Mouse (Mus musculus) CD4-positive, CD25-positive, alpha-beta regulatory T cell, adult 2 months (primary cell): ENCODE measurements around the gene Parpbp.

Source experiments
- DNase-seq: peaks from one replicate; pipeline ENCODE4 v3.0.0-alpha.2; 2012; ENCODE audit warnings: low read depth, low spot score

Gene Parpbp

DNA sequence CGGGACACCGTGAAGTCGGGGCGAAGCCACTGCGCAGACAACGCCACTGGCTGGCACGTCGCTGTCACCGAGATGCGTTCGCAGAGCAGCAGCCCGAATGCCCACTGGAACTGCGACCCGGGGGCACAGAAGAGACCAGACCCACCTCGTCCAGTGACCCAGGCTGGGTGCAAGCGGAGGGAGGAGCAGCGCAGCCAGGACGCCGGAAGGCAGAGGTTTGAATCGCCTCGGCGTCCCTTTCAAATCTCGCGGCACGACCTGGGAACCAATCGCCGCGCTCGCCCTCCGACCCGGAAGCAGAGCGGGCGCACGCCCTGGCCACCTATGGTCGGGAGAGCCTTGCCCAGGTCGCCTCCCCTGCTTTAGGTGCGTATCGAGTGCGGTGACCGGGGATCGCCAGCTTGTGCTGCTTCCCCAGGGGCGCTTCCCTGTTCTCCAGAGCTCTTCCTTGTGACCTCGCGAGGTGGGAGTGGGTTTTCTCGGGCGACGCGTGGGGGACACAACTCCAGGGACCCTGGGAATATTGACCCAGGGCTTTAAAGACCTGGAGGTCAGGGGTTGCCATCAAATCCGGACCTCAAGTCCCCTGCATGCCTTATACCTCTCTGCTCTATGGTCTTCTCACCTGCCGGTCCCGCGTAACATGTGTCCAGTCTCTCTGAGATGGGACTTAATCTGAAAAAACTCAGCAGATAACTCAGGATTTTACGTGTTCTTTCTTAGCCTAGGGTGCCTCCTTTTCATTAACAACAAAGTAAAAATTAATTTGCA lies at the start of gene Parpbp, which contains the start of gene Nup37:
Gene Parpbp, minus strand, starts transcription at position 235 of the 771 bp plus-strand sequence.
Gene Nup37, plus strand, starts transcription at position 286 of the 771 bp plus-strand sequence.
- peak; percentile 92 for DNase-seq

DNA sequence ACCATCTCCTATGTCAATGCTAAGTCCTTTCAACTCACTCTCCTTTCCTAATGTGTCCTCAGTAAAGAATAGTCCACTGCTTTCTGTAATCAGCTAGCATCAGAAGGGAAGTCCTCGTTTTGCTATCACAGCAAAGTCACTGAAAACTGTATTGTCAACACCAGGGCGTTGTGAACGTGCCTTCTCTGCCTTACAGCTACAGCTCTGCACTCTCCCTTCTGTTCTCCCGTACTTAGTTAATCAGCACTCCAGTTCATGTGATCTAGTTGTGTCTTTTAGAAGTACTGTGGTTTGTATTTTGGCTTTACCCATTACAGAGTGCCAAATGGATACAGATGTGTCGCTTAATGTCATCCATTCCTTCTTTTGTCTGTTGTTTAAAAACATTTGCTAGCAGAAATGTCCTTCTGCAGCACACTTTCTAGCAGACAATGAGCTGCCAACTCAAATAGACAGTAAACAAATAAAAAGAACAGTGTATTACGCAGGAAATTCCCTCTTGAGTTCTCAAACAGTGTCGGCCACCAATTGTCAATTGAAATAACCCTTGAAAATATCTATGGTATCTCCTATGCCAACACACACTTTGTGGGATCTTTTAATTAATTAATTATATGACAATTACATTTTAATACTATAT lies 20.8 kb upstream of the Parpbp start:
- DNase-seq: no peak

DNA sequence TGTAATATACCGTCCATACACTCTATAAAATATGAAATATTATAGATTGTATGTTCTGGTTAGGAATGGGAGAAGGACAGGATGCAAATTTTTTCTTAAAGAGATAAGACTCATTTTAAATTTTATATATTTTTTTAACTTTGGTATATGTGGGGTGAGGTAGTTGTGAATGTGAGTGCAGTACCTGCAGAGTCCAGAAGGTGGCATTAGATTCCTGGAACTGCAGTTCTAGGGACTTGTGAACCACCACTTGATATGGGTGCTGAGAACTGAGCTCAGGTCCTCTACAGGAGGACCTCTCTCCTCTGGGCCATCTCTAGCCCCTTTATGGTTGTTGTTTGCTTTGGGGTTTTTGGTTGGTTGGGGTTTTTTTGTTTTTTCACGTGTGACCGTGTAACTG lies 19.4 kb upstream of the Parpbp start:
- DNase-seq: peak; percentile 51

DNA sequence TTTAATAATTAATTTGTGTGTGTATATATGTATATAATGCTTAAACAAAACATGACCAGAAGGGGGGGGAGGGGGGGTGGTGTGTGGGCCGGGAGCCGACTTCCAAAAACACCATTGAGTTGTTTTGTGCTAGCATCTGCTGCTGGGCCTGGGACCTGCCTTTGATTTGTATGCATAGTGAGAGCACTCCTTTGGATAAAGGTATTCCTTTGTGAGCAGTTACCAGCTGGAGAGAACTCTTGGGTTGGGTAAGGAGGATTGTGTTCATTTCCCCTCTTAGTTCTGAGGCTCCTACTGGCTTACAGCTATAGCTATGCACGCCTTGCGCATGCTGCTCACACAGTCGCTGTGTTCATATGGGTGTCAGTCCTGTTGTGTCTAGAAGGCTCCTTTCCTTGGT lies 15.9 kb upstream of the Parpbp start:
- no peak for DNase-seq

DNA sequence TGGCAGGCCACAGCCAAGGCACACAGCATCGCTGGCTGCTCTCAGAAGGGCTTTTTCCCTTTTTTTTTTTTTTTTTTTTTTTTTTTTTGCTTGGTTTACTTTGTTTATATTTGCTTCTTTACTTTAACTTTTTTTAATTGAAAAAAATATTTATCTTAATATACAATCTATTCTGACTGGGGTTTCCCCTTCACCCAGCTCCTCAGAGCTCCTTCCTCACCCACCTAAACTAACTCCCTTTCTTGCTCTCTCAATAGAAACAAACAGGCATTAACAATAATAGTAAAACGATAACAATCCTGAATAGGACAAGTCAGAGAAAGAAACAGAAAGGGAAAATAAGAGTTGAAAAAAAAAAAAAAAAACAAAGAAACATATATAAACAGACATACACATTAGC lies 15.4 kb upstream of the Parpbp start:
- DNase-seq: no peak

DNA sequence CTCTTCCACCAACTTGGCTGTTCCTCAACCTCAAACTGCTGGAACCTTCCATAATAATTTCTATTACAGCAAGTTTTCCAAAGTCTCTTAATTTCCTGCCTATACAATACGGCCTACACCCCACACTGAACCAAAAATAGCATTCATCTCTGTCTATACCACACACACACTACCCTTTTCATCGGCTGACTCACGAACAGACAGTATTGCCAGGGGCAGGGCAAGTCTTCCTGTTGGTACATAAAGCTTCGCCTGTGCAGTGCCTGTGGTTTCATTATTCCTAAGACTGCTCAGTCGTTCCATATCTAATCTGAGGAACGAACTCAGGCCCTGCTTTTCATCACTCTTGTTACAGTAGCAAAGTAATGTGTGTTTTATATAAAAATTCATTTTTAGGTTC lies 4.9 kb upstream of the Parpbp start:
- no peak for DNase-seq

DNA sequence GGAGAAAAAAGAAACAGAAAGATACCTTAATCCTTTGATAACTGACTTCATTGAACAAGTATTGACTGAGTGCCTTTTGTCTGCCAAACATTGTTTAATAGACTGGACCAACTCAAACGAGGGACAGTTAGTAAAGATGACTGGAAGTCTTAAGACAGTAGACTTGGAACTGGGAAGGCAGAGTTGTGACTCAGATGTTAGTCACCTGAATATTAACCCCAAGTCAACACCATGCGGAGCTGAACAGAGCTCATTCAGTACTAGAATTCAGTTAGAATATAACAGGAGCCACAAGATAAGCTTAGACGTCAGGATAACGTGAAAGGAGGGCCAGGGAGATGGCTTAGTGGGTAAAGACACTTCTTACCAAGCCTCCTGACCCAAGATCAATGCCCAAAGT lies 3.6 kb upstream of the Parpbp start:
- no peak for DNase-seq

DNA sequence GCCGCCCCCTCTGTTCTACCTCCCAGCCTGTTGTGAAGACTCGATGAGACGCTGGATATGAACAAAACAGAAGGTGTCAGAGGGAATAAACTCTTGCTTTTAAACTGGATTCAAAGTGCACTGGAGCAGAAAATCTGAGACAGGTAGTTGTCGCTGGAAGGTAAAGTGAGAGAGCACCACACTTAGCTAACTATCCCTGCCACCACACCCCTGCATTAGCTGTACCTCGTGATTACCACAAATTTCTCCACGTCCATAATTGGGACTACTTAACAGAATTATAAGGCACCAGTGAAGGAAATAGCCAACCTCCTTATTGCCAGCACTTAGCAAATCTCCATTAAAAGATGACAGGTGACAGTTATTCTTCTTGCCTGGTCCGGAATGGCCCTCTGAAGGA lies 554 bp downstream of the Parpbp start:
- DNase-seq: no peak

DNA sequence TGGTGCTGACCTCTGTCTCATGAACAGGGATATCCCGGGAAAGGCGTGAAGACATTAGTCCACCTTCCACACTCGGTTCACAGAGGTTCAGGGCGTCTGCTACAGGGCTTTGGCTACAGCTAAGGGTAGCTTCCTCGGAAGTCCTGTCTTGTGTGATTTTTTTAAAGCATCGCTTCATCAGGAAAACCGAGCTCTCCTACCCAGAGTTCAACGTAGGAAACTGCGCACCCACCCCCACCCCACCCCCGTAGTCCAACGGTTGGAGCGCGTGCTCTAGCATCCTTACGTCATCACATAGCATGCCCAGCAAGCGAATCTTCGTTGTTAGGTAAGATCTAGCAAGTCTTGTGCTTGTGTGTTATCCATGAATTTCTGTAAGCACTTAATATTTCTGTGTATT lies 11.1 kb downstream of the Parpbp start:
- no peak for DNase-seq

DNA sequence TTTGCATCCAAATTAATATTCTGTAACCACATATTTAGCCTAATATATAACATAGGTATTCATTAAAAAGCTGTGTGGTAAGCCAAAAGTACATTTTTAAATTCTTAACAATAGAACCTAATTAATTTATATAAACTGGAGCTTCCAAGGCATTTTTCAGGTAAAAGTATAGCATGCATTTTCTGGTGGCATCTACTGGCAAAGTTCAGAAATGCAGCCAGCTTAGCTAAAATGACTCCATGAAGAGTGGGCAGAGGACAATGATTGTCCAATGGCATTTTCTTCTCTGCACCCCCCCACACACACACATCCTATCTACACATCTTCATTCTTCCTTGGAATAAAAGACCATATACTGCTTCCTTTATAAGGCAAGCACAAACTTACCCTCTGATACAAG lies 27.0 kb downstream of the Parpbp start:
- no peak for DNase-seq

DNA sequence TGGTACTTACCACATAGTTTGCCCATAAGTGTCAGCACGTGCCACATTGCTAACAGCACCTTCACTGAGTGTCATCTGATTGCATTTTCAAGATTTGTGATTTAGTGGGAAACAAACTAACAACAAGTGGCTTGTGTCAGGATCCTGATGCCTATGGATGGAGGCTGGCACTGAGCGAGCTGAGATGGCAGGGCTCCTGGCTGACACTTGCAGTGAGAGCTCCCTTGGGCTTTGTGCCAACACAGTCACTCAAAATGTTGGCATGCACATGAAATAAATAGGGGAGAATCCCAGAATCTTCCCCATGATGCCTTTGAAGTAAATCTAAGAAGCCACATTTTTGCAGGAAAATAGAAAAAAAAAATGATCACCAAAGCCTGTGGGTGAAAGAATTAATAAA lies 33.5 kb downstream of the Parpbp start:
- no peak for DNase-seq

DNA sequence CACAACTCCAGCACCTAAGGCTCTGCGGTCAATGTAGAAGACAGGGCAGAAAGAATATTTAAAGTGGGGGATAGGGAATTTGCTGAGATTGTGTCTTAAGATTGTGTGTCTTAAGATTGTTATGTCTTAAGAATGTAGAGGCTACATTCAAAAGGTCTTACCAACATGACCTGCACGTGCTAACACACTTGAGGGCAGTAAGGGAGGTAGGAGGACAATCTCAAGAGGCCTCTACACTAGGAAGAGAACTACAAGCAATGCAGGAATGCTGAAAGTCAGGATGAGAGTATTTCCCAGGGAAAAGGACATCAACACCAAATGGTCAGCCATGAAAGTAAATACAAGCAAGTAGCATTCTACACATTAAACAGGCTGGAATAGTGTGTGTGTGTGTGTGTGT lies 40.6 kb downstream of the Parpbp start:
- DNase-seq: no peak

DNA sequence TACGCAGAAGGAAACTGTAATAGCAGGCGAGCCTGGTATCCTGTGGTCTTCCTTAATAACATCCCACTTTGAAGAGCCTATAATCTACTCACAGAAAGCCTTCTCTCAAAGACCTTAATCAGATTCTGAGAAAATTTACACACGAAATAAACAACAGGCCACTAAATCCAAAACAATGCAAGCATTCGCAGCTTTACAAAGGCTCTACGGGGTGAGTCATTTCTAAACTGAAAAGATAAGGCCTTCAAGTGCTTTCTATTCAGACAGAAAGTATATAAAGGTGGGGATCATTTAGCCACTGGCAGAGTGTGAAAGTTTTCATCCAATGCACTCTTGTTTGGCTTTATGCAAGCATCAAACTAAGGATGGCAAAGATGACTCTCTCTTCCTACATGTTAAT lies 56.0 kb downstream of the Parpbp start, which contains the start of gene Pmch:
Gene Pmch, plus strand, starts transcription at position 301 of the 400 bp plus-strand sequence.
- DNase-seq: no peak

DNA sequence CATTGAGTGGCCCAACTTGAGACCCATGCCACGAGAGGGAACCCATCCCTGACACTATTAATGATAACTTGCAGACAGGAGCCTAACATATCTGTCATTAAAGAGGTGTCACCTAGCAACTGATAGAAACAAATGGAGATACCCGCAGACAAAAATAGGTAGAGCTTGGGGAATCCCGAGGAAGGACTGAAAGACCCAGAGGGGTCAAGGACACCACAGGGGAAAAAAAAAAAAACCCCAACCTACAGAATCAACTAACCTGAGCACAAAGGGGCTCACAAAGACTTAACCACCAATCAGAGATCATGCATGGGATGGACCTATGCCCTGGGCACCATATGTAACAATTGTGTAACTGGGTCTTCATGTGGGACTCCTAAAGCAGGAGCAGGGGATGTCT lies 79.4 kb downstream of the Parpbp start:
- DNase-seq: no peak

DNA sequence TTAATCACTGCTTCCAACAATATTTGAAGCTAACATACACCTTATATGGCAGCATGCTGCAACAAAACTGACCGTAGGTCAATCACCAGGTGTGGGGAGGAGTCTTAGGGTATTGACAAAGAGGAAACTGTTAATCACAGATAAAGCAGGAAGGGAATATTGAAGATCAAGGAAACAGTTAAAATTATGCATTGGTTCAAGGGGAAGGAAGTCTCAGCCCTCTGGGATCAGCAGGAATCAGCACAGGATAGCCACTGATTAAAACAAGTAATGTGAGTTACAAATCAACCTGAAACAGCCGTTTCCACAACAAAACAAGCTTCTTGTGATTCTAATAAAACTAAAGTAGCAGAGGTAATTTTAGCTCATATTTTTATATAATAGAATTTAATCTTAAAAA lies 81.9 kb downstream of the Parpbp start:
- DNase-seq: no peak

DNA sequence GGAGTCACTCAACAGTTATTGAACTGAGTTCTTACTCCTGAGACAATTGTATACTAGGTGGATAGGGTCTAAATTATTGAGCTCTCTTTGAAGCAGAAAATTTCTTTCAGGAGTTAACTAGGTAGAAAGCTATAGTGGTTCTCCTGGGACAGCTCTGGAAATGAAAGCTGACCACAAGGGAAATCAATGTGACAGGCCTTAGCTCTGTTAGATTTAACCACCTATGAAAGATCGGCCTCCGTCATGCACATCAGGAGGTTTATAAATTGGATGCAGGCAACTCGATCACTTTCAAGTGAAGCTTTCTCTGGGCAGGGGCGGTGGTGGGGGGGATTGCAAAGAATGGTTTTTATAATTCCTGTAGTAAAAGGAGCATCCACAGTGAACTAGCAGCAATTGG lies 83.3 kb downstream of the Parpbp start:
- no peak for DNase-seq

DNA sequence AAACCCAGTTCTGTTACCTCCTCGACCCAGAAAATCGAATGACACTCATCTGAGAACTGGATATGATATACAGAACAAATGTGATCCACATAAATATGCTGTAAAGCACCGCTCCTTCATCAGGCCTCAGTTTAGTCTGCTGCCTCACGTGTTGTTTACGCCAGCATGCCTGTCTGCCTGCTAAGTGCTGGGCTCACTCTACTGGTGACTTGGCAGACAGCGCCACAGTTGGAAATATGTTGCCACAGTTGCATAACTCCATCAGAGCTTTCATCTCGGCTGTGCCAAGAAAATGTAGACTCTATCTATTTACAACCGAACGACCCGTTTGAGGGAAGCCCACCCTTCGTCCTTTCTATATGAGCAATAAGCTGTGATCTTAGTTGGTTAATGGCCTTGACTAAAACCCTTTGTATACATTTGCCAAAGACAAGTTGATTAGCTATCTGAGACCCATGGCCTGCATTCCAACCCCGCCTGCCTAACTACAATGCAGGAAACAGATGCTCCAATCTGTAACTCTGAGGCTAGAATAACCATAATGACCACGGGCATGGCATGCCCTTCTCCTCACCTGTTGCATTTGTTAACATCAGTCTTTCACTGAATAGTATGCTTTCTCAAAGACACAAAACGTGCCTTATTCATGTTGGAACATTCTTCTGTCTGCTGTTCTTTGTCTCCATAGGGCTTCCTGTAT lies 89.6 kb downstream of the Parpbp start:
- no peak for DNase-seq

DNA sequence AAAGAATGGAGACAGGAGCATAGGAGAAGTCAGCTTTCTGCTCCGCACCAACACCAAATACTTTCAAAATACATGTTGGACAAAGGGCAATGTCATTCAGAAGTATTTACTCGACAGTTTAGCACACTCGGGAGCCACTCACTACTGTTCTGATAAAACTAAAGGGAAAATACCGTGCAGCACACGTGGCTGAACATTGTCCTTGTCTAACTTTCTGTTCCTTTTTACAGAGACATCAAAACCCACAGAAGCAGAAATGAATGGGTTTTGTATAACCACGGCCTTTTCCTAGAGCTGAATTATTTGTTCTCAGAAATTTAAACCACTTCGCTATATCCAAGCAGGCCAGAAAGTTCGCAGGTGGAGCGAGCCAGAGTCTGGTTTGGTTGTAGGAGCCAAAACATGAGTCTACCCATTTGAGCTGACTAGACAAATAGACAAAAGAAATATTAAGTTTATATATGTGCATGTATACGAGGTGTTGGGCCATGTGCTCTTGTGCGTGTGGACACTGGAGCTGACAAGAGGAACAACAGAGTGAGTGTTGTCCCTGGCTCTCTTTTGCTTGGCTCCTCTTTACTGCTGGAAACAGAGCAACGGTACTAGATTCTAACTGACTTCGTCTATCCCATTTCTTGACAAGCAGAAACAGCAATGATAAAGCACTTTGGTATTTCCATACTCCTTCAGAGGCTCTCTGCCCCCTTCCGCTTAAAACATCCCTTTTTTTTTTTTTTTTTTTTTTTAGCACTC lies 92.3 kb downstream of the Parpbp start:
- DNase-seq: no peak

DNA sequence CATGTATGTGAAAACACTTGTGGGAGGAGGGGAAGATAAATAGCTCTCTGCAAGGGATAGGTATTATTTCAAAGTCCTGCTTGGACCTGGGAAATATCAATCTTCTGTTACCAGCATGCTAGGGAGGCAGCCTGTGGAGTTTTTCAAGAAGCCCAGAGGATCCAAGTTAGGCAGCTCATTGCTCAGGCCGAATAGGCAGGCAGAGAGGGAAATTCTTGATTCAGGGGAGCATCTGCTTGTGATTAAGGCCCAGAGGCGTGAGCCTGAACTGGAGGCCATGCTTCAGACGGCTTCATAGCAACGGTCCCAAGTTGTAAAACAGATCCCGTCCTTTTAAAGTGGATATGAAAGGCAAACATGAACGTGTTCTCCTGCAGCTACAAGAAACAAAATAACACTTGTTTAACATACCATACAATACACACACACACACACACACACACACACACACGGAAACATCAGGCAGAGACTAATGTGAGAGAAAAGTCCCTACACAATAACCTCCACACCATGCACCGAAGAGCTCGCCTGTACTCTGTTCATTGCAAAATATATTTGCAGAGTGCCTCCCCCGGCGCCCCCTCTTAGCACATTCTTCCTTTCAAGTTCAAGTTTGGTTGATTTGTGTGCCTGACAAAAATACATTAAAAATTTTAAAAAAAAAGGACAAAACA lies 100.5 kb downstream of the Parpbp start:
- no peak for DNase-seq

DNA sequence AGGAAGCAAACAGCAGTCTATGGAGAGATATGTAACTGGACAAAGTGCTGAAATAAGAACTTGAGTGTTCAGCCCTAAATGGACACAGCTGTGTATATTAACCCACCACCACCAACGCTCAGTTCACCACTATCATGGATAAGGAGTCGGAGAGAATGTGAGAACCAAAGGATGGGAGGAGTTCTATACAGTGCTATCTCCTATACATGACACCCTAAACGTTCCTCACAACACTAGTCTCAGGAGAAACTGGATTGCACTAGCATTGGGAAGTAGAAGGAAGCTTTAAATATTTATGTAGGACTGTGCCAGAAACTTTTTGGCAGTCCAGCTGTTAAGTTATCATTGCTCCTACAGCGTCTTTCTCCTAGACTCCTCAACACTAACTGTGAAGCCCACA lies 102.4 kb downstream of the Parpbp start:
- DNase-seq: no peak
